Mouse (Mus musculus): ENCODE measurements around the gene Aldh1a3. TPM values are rescaled to one million over a fixed set of nuclear protein-coding genes. Genes with fewer than 3 reads are reported as not detected.

Aldh1a3 gene
- total and polyA plus RNA-seq, 3 experiments: 0.35 to 4.6 (median 1.0) TPM

GRCm38 (mm10) chr7:66365904-66366303 lies 61.4 kb downstream of the Aldh1a3 start, which contains the start of gene Gm10974:
Gene Gm10974 (plus strand): TSS chr7:66365905.
- H3K9ac ChIP-seq (ENCODE audit: insufficient read depth, low read depth): no peak within 1 kb of the TSS
- in situ Hi-C loops (cut with MboI; ENCODE audit: low pct_ligation_motif_present, low pct_unique_long_range_greater_than_20kb, low sequenced_read_pairs) (no loop called here), dilution Hi-C loops (cut with MboI; ENCODE audit: extremely low pct_ligation_motif_present, extremely low pct_unique_long_range_greater_than_20kb, low sequenced_read_pairs) (no loop called here)
- H3K9me3 ChIP-seq (replicated peaks; ENCODE audit: low read length): peaks cover 20% of the 10 kb centered on the region
- TF ChIP-seq JUND (conservative IDR thresholded peaks at IDR 0.05; ENCODE audit: low read depth, low read length): no peak
- TF ChIP-seq NELFE (IDR thresholded peaks at IDR 0.05; ENCODE audit: low read depth, low read length): no peak
- TF ChIP-seq ZNF384 (IDR thresholded peaks at IDR 0.05; ENCODE audit: low read depth, low read length): no peak
- no peak for TF ChIP-seq MEF2A (IDR thresholded peaks at IDR 0.05; ENCODE audit: borderline replicate concordance, low read depth, low read length)
- TF ChIP-seq KAT2A (IDR thresholded peaks at IDR 0.05; ENCODE audit: insufficient replicate concordance, low read length): no peak
- TF ChIP-seq PAX5 (IDR thresholded peaks at IDR 0.05; ENCODE audit: low read length): no peak
- peaks cover 3% of the 10 kb centered on the region; the same call in 1 of the 2 replicates for H3K79me2 ChIP-seq (replicated peaks; ENCODE audit: control insufficient read depth, extremely low read depth, insufficient read depth, poor library complexity, severe bottlenecking)
- peaks cover 4 to 34% of the 10 kb centered on the region in 2 experiments for H3K36me3 ChIP-seq (replicated peaks in 1 of 2; ENCODE audit: control insufficient read depth in 1 of 2, insufficient read depth in 1 of 2, low read length in 1 of 2)
- DNase-seq (ENCODE audit: extremely low read depth): no peak
- H3K27me3 ChIP-seq (replicated peaks): no peaks in the 10 kb centered on the region
- H3K4me1 ChIP-seq (ENCODE audit: control insufficient read depth in 1 of 2, insufficient read depth in 2 of 2): peaks cover 4 to 13% of the 10 kb centered on the region in 2 experiments; a peak in 3 of 4 replicates
- no peak within 1 kb of the TSS for H3K4me2 ChIP-seq (ENCODE audit: insufficient read depth, low read depth, poor library complexity, severe bottlenecking)
- no peak within 1 kb of the TSS for H3K27ac ChIP-seq (ENCODE audit: insufficient read depth, low read depth)
- H3K4me3 ChIP-seq (replicated peaks in 1 of 3; ENCODE audit: low read depth in 2 of 3, low read length in 2 of 3, poor library complexity in 1 of 3): no peak within 1 kb of the TSS

- Histone ChIP-seq H3K4me3 (replicated peaks in 1 of 3; ENCODE audit: low read depth in 2 of 3, low read length in 2 of 3, poor library complexity in 1 of 3) (no peak overlapping the region), H3K4me1 (ENCODE audit: control insufficient read depth in 1 of 2, insufficient read depth in 2 of 2) (peaks cover 4 to 13% of the 10 kb centered on the region in 2 experiments; a peak in 3 of 4 replicates), H3K36me3 (replicated peaks in 1 of 2; ENCODE audit: control insufficient read depth in 1 of 2, insufficient read depth in 1 of 2, low read length in 1 of 2) (peaks cover 4 to 35% of the 10 kb centered on the region in 2 experiments), H3K9ac (ENCODE audit: insufficient read depth, low read depth) (no peak overlapping the region), H3K27me3 (replicated peaks) (no peaks in the 10 kb centered on the region), H3K27ac (ENCODE audit: insufficient read depth, low read depth) (no peak overlapping the region), H3K79me2 (replicated peaks; ENCODE audit: control insufficient read depth, extremely low read depth, insufficient read depth, poor library complexity, severe bottlenecking) (peaks cover 3% of the 10 kb centered on the region; the same call in 1 of the 2 replicates), H3K4me2 (ENCODE audit: insufficient read depth, low read depth, poor library complexity, severe bottlenecking) (no peak overlapping the region), H3K9me3 (replicated peaks; ENCODE audit: low read length) (peaks cover 22% of the 10 kb centered on the region)
- DNase-seq (ENCODE audit: extremely low read depth): no peak
- in situ Hi-C loops (cut with MboI; ENCODE audit: low pct_ligation_motif_present, low pct_unique_long_range_greater_than_20kb, low sequenced_read_pairs) (no loop called here), dilution Hi-C loops (cut with MboI; ENCODE audit: extremely low pct_ligation_motif_present, extremely low pct_unique_long_range_greater_than_20kb, low sequenced_read_pairs) (no loop called here)
- TF ChIP-seq ZC3H11A (IDR thresholded peaks at IDR 0.05; ENCODE audit: low read depth, low read length) (no peak), RAD21 (IDR thresholded peaks at IDR 0.05; ENCODE audit: low read depth, low read length) (no peak), IRF4 (IDR thresholded peaks at IDR 0.05; ENCODE audit: low read depth, low read length) (no peak), MEF2A (IDR thresholded peaks at IDR 0.05; ENCODE audit: borderline replicate concordance, low read depth, low read length) (no peak), PAX5 (IDR thresholded peaks at IDR 0.05; ENCODE audit: low read length) (no peak), BHLHE40 (IDR thresholded peaks at IDR 0.05; ENCODE audit: low read depth, low read length) (no peak), MAX (IDR thresholded peaks at IDR 0.05; ENCODE audit: low read length) (no peak), SMC3 (IDR thresholded peaks at IDR 0.05; ENCODE audit: low read depth, low read length) (no peak), NRF1 (IDR thresholded peaks at IDR 0.05; ENCODE audit: low read depth, low read length) (no peak), MXI1 (IDR thresholded peaks at IDR 0.05; ENCODE audit: low read depth, low read length) (no peak), UBTF (IDR thresholded peaks at IDR 0.05; ENCODE audit: low read depth, low read length) (no peak), MYC (IDR thresholded peaks at IDR 0.05; ENCODE audit: low read depth, low read length) (no peak), SIN3A (IDR thresholded peaks at IDR 0.05; ENCODE audit: low read length) (no peak), MAFK (IDR thresholded peaks at IDR 0.05; ENCODE audit: insufficient replicate concordance, low read length) (no peak)
Observed at GRCm38 (mm10) chr7:66365411-66365810, 61.9 kb downstream of the Aldh1a3 start.
